Mouse (Mus musculus): ENCODE results near the gene Ube2o.

Gene Ube2o

GRCm38 (mm10) chr11:116581376-116581814 lies at the start of gene Ube2o:
TSS of gene Ube2o (minus strand) at chr11:116581447.
- peak; percentile 88 to 93 for DNase-seq

- peak in 1 of 2 experiments; percentile 54 for DNase-seq
Measured at GRCm38 (mm10) chr11:116630171-116630965, 49.1 kb upstream of the Ube2o start.

GRCm38 (mm10) chr11:116629472-116629871 lies 48.2 kb upstream of the Ube2o start:
- DNase-seq = no peak

GRCm38 (mm10) chr11:116628712-116629111 lies 47.5 kb upstream of the Ube2o start:
- DNase-seq = peak; percentile 88 to 90

- peak; percentile 64 to 70 for DNase-seq
Measured at GRCm38 (mm10) chr11:116627072-116628020, 46.1 kb upstream of the Ube2o start.

GRCm38 (mm10) chr11:116626299-116627071 lies 45.2 kb upstream of the Ube2o start, which contains the start of gene Rhbdf2:
TSS of gene Rhbdf2 (minus strand) at chr11:116627019.
- DNase-seq = no peak

- DNase-seq = peak; percentile 70 to 76
Measured at GRCm38 (mm10) chr11:116625081-116626000, 44.1 kb upstream of the Ube2o start.

GRCm38 (mm10) chr11:116624131-116624832 lies 43.0 kb upstream of the Ube2o start:
- DNase-seq = peak; percentile 91 to 93

GRCm38 (mm10) chr11:116623281-116624124 lies 42.3 kb upstream of the Ube2o start:
- peak in 1 of 2 experiments; percentile 56 for DNase-seq

GRCm38 (mm10) chr11:116621258-116621704 lies 40.0 kb upstream of the Ube2o start:
- DNase-seq = peak; percentile 65 to 80

GRCm38 (mm10) chr11:116620559-116621253 lies 39.5 kb upstream of the Ube2o start:
- no peak for DNase-seq

- DNase-seq = no peak
Measured at GRCm38 (mm10) chr11:116620073-116620472, 38.8 kb upstream of the Ube2o start.

GRCm38 (mm10) chr11:116619561-116619960 lies 38.3 kb upstream of the Ube2o start:
- no peak for DNase-seq

GRCm38 (mm10) chr11:116619156-116619555 lies 37.9 kb upstream of the Ube2o start:
- DNase-seq = peak in 1 of 2 experiments; percentile 51

- DNase-seq = no peak
Measured at GRCm38 (mm10) chr11:116618666-116619065, 37.4 kb upstream of the Ube2o start.

GRCm38 (mm10) chr11:116617641-116618040 lies 36.4 kb upstream of the Ube2o start:
- no peak for DNase-seq

GRCm38 (mm10) chr11:116616438-116617118 lies 35.3 kb upstream of the Ube2o start:
- DNase-seq = no peak

GRCm38 (mm10) chr11:116615735-116616437 lies 34.6 kb upstream of the Ube2o start:
- peak; percentile 60 to 76 for DNase-seq

All from kidney, postnatal 4 days (tissue).